ENCODE assay signal across 13 mouse cellular contexts in genomic region chr11:79802566-79802965, GRCm38 (mm10).
A peak's percentile ranks its signal among the peaks of the same experiment; 100 is the strongest.
DNase-seq lines count a peak whose midpoint lies in the region; ATAC-seq and TF ChIP-seq lines count a peak whose summit lies in the region.
"Had no signal": no experiment of that assay in that cellular context is flagged by ENCODE, and none has a peak within 500 bp of the region (broad histone marks: within the 10 kb centered on the region; RNA-seq: fewer than 3 reads in every experiment).

No protein-coding gene starts in this region.

- no peak overlapping the region for H3K4me2 ChIP-seq in lung, embryonic 15.5 days
- 0 out of 2 replicates have a peak overlapping the region, but pooled peaks have one; percentile 25 for H3K4me2 ChIP-seq in stomach, embryonic 15.5 days

- no peak for ATAC-seq in lung, embryonic 15.5 days (ENCODE audit: borderline replicate concordance, extremely low read depth, low FRiP score, low TSS enrichment)
- ATAC-seq in stomach, embryonic 15.5 days (ENCODE audit: insufficient read depth, low FRiP score, low read depth), result no peak
- ATAC-seq: forebrain, postnatal 0 days had no signal

- peak overlapping the region; percentile 65 for H3K27ac ChIP-seq in lung, embryonic 15.5 days
- H3K27ac ChIP-seq in limb, embryonic 10.5 days, result peak overlapping the region; percentile 61; the same call in 1 of the 2 replicates
- peak overlapping the region; percentile 87 for H3K27ac ChIP-seq in stomach, embryonic 15.5 days
- H3K27ac ChIP-seq: liver, embryonic 14.5 days had no signal

- no peaks in the 10 kb centered on the region for H3K36me3 ChIP-seq in lung, embryonic 15.5 days
- H3K36me3 ChIP-seq in limb, embryonic 10.5 days, result no peaks in the 10 kb centered on the region
- H3K36me3 ChIP-seq in stomach, embryonic 15.5 days, result no peaks in the 10 kb centered on the region

- no peak for TF ChIP-seq CTCF in lung, adult 2 months (IDR thresholded peaks at IDR 0.05; ENCODE audit: insufficient read depth, low read length)

- no peak overlapping the region for H3K9ac ChIP-seq in lung, embryonic 15.5 days
- H3K9ac ChIP-seq in stomach, embryonic 15.5 days, result no peak overlapping the region
- H3K9ac ChIP-seq: forebrain, postnatal 0 days; liver, embryonic 14.5 days had no signal

- peak; percentile 58 for DNase-seq in gastrocnemius, postnatal 14 days
- DNase-seq in gastrocnemius, postnatal 36 days, result no peak
- DNase-seq in lung, adult 2 months, result no peak
- DNase-seq in limb, embryonic 10.5 days (ENCODE audit: low spot score), result no peak
- no peak for DNase-seq in embryo, embryonic 10 days (ENCODE audit: low spot score)
- no peak for DNase-seq in thymus, postnatal 25 days
- DNase-seq: right cerebral cortex, postnatal 25 days; thymus, postnatal 4 days had no signal

- intact Hi-C loops in gastrocnemius, postnatal 14 days (cut with DNase I; ENCODE audit: low total_unique reads), result loop anchor here (10.0 kb wide), 2 partner anchors 82 to 112 kb away; no protein-coding TSS in a partner anchor
- intact Hi-C loops in gastrocnemius, postnatal 36 days (cut with DNase I), result no loop called here

- no peak overlapping the region for H3K4me3 ChIP-seq in lung, embryonic 15.5 days
- no peak overlapping the region for H3K4me3 ChIP-seq in lung, adult 2 months (replicated peaks; ENCODE audit: extremely low read depth, low read depth, low read length)
- H3K4me3 ChIP-seq in limb, embryonic 10.5 days, result no peak overlapping the region
- no peak overlapping the region for H3K4me3 ChIP-seq in stomach, embryonic 15.5 days (replicated peaks)
- H3K4me3 ChIP-seq: myocyte had no signal

- no peak for TF ChIP-seq POLR2A in lung, adult 2 months (IDR thresholded peaks at IDR 0.05; ENCODE audit: borderline replicate concordance, extremely low read depth, low read depth, low read length)

- H3K9me3 ChIP-seq in lung, embryonic 15.5 days, result no peaks in the 10 kb centered on the region
- H3K9me3 ChIP-seq in limb, embryonic 10.5 days (replicated peaks), result no peaks in the 10 kb centered on the region
- no peaks in the 10 kb centered on the region for H3K9me3 ChIP-seq in stomach, embryonic 15.5 days

- WGBS in lung, embryonic 15.5 days, result 49% methylated on average over 13 of the region's 13 CpGs
- 68% methylated on average over 13 of the region's 13 CpGs for WGBS in lung, adult 2 months
- WGBS in limb, embryonic 10.5 days, result 84% methylated on average over 13 of the region's 13 CpGs
- 47% methylated on average over 13 of the region's 13 CpGs for WGBS in stomach, embryonic 15.5 days

- H3K4me1 ChIP-seq in lung, embryonic 15.5 days, result peaks cover 57% of the 10 kb centered on the region
- peaks cover 5% of the 10 kb centered on the region for H3K4me1 ChIP-seq in lung, adult 2 months (ENCODE audit: control insufficient read depth, insufficient read depth, low read length)
- H3K4me1 ChIP-seq in limb, embryonic 10.5 days, result peaks cover 57% of the 10 kb centered on the region
- peaks cover 35% of the 10 kb centered on the region for H3K4me1 ChIP-seq in stomach, embryonic 15.5 days

- H3K27me3 ChIP-seq in lung, embryonic 15.5 days, result no peaks in the 10 kb centered on the region
- no peaks in the 10 kb centered on the region for H3K27me3 ChIP-seq in limb, embryonic 10.5 days (ENCODE audit: low read depth, poor library complexity, severe bottlenecking)
- H3K27me3 ChIP-seq in stomach, embryonic 15.5 days (replicated peaks), result no peaks in the 10 kb centered on the region
